Mouse (Mus musculus) limb, embryonic 12.5 days (tissue): ENCODE data around the gene Il10rb. TPM values are rescaled to one million over a fixed set of nuclear protein-coding genes. Genes with fewer than 3 reads are reported as not detected.

Experiments
- ATAC-seq: fragments of 200-750 bp; cut with Nextera tagmentation; 2 replicates; pipeline ENCODE4 v1.8.0; 2017; ENCODE audit warnings: low read depth, moderate TSS enrichment; ENCODE audit not compliant: insufficient number of reproducible peaks, insufficient read depth, low FRiP score, low TSS enrichment
- H3K27ac ChIP-seq: fragments of 300-500 bp; sonication (generic); 2 replicates; pipeline ENCODE4 v1.5.1; 2016; ENCODE audit warnings: mild to moderate bottlenecking, moderate library complexity
- H3K27me3 ChIP-seq: fragments of 300-500 bp; sonication (generic); 2 replicates; pipeline ENCODE4 v1.6.1; 2016; ENCODE audit warnings: mild to moderate bottlenecking, moderate library complexity
- H3K36me3 ChIP-seq: fragments of 300-500 bp; sonication (generic); 2 replicates; pipeline ENCODE4 v1.6.1; 2016; ENCODE audit warnings: mild to moderate bottlenecking, moderate library complexity
- H3K4me1 ChIP-seq: fragments of 300-500 bp; sonication (generic); replicated peaks from 2 replicates; pipeline ENCODE4 v1.6.1; 2016
- H3K4me2 ChIP-seq: fragments of 300-500 bp; sonication (generic); 2 replicates; pipeline ENCODE4 v1.6.1; 2016; ENCODE audit warnings: mild to moderate bottlenecking, moderate library complexity
- H3K4me3 ChIP-seq: fragments of 300-500 bp; sonication (generic); replicated peaks from 2 replicates; pipeline ENCODE4 v1.5.1; 2016; ENCODE audit warnings: mild to moderate bottlenecking
- H3K9ac ChIP-seq: fragments of 300-500 bp; sonication (generic); replicated peaks from 2 replicates; pipeline ENCODE4 v1.6.1; 2016; ENCODE audit warnings: mild to moderate bottlenecking, moderate library complexity
- H3K9me3 ChIP-seq: fragments of 300-500 bp; sonication (generic); 2 replicates; pipeline ENCODE4 v1.6.1; 2016; ENCODE audit warnings: mild to moderate bottlenecking, moderate library complexity
- WGBS: fragments of 180-500 bp; shearing (Covaris S2); methylation state at CpG from one replicate; pipeline ENCODE4 v1.1.7; 2016; 5-methylcytosine and 5-hydroxymethylcytosine counted together
- polyA plus RNA-seq: library from polyadenylated mRNA; unstranded; fragments of >200 nt; fragmentation: Nextera tagmentation; extraction: Ambion mirVana; gene quantifications from 2 replicates; pipeline ENCODE4 v1.2.1, GENCODE M21; 2016

The Il10rb gene
- polyA plus RNA-seq, 1 experiment from 2014 or later: 8.0 TPM

GRCm38 (mm10) chr16:91372577-91373472, 33.1 kb upstream of the Il10rb start, which contains the start of gene Ifnar2:
TSS of gene Ifnar2 (plus strand) at chr16:91372783.
- no peaks in the 10 kb centered on the region for H3K9me3 ChIP-seq
- peaks cover 11% of the 10 kb centered on the region; the same call in 1 of the 2 replicates for H3K36me3 ChIP-seq
- peaks cover 10% of the 10 kb centered on the region for H3K4me1 ChIP-seq
- peak within 1 kb of the TSS; percentile 86 for H3K4me3 ChIP-seq
- ATAC-seq: peak; percentile 84
- peak within 1 kb of the TSS; percentile 76 for H3K4me2 ChIP-seq
- WGBS: under 1% methylated on average over 62 of the region's 62 CpGs
- no peaks in the 10 kb centered on the region for H3K27me3 ChIP-seq
- peak within 1 kb of the TSS; percentile 92 for H3K9ac ChIP-seq
- peak within 1 kb of the TSS; percentile 94 for H3K27ac ChIP-seq

- H3K4me3 ChIP-seq: peak overlapping the region; percentile 86
- H3K4me1 ChIP-seq: peaks cover 12% of the 10 kb centered on the region
- peak overlapping the region; percentile 92 for H3K9ac ChIP-seq
- peaks cover 11% of the 10 kb centered on the region; the same call in 1 of the 2 replicates for H3K36me3 ChIP-seq
- 0 out of 2 replicates have a peak, but pooled peaks have one; percentile 15 for ATAC-seq
- no peaks in the 10 kb centered on the region for H3K9me3 ChIP-seq
- peak overlapping the region; percentile 76 for H3K4me2 ChIP-seq
- peak overlapping the region; percentile 94 for H3K27ac ChIP-seq
- H3K27me3 ChIP-seq: no peaks in the 10 kb centered on the region
- WGBS: 42% methylated on average over 12 of the region's 13 CpGs
Observed at GRCm38 (mm10) chr16:91373473-91374252, 32.3 kb upstream of the Il10rb start.

- Histone ChIP-seq H3K4me1 (peaks cover 18% of the 10 kb centered on the region), H3K27me3 (no peaks in the 10 kb centered on the region), H3K36me3 (peaks cover 11% of the 10 kb centered on the region; the same call in 1 of the 2 replicates), H3K4me2 (peak overlapping the region; percentile 76), H3K9ac (no peak overlapping the region), H3K27ac (no peak overlapping the region), H3K4me3 (peak overlapping the region; percentile 86; the same call in 1 of the 2 replicates), H3K9me3 (no peaks in the 10 kb centered on the region)
- ATAC-seq: no peak
- WGBS: 90% methylated on average over 3 of the region's 3 CpGs
Observed at GRCm38 (mm10) chr16:91374253-91374634, 31.7 kb upstream of the Il10rb start.

- no peak for ATAC-seq
- Histone ChIP-seq H3K4me3 (no peak overlapping the region), H3K9ac (no peak overlapping the region), H3K27me3 (no peaks in the 10 kb centered on the region), H3K4me1 (peaks cover 20% of the 10 kb centered on the region), H3K4me2 (no peak overlapping the region), H3K36me3 (peaks cover 12% of the 10 kb centered on the region; the same call in 1 of the 2 replicates), H3K9me3 (no peaks in the 10 kb centered on the region), H3K27ac (no peak overlapping the region)
- 92% methylated on average over 10 of the region's 10 CpGs for WGBS
Observed at GRCm38 (mm10) chr16:91376701-91377100, 29.3 kb upstream of the Il10rb start.

- H3K9ac ChIP-seq: no peak overlapping the region
Observed at GRCm38 (mm10) chr16:91378431-91378986, 27.5 kb upstream of the Il10rb start.

GRCm38 (mm10) chr16:91378991-91379390, 27.0 kb upstream of the Il10rb start:
- Histone ChIP-seq H3K9ac (no peak overlapping the region), H3K4me3 (no peak overlapping the region), H3K36me3 (peaks cover 24% of the 10 kb centered on the region; the same call in 1 of the 2 replicates), H3K4me2 (peak overlapping the region; percentile 19; the same call in 1 of the 2 replicates), H3K4me1 (peaks cover 13% of the 10 kb centered on the region), H3K9me3 (no peaks in the 10 kb centered on the region), H3K27ac (peak overlapping the region; percentile 73), H3K27me3 (no peaks in the 10 kb centered on the region)
- 28% methylated on average over 9 of the region's 9 CpGs for WGBS
- ATAC-seq: no peak

More at GRCm38 (mm10) chr16:91378431-91378986, 27.5 kb upstream of the Il10rb start:
- peak overlapping the region; percentile 19; the same call in 1 of the 2 replicates for H3K4me2 ChIP-seq
- H3K4me1 ChIP-seq: peaks cover 18% of the 10 kb centered on the region
- H3K27ac ChIP-seq: peak overlapping the region; percentile 73
- H3K4me3 ChIP-seq: no peak overlapping the region
- 56% methylated on average over 17 of the region's 17 CpGs for whole genome bisulfite sequencing
- peaks cover 19% of the 10 kb centered on the region; the same call in 1 of the 2 replicates for H3K36me3 ChIP-seq
- H3K9me3 ChIP-seq: no peaks in the 10 kb centered on the region
- ATAC-seq: no peak
- H3K27me3 ChIP-seq: no peaks in the 10 kb centered on the region

- H3K9ac ChIP-seq: no peak overlapping the region
- H3K4me2 ChIP-seq: no peak overlapping the region
- H3K27ac ChIP-seq: peak overlapping the region; percentile 73
- H3K36me3 ChIP-seq: peaks cover 27% of the 10 kb centered on the region
- no peak for ATAC-seq
- 66% methylated on average over 3 of the region's 3 CpGs for WGBS
- no peak overlapping the region for H3K4me3 ChIP-seq
- no peaks in the 10 kb centered on the region for H3K9me3 ChIP-seq
- H3K27me3 ChIP-seq: no peaks in the 10 kb centered on the region
- peaks cover 10% of the 10 kb centered on the region for H3K4me1 ChIP-seq
Observed at GRCm38 (mm10) chr16:91379412-91379811, 26.6 kb upstream of the Il10rb start.

GRCm38 (mm10) chr16:91380151-91380550, 25.8 kb upstream of the Il10rb start:
- Histone ChIP-seq H3K4me1 (peaks cover 10% of the 10 kb centered on the region), H3K27me3 (no peaks in the 10 kb centered on the region), H3K36me3 (peaks cover 30% of the 10 kb centered on the region), H3K4me3 (no peak overlapping the region), H3K27ac (no peak overlapping the region), H3K4me2 (no peak overlapping the region), H3K9ac (no peak overlapping the region), H3K9me3 (no peaks in the 10 kb centered on the region)
- 76% methylated on average over 5 of the region's 5 CpGs for WGBS
- no peak for ATAC-seq

- Histone ChIP-seq H3K4me2 (no peak overlapping the region), H3K9me3 (no peaks in the 10 kb centered on the region), H3K27me3 (no peaks in the 10 kb centered on the region), H3K36me3 (peaks cover 36% of the 10 kb centered on the region), H3K27ac (no peak overlapping the region), H3K4me1 (peaks cover 10% of the 10 kb centered on the region), H3K4me3 (no peak overlapping the region), H3K9ac (no peak overlapping the region)
- ATAC-seq: no peak
- 86% methylated on average over 4 of the region's 4 CpGs for WGBS
Observed at GRCm38 (mm10) chr16:91381606-91382005, 24.4 kb upstream of the Il10rb start.

- Histone ChIP-seq H3K4me2 (no peak overlapping the region), H3K9me3 (no peaks in the 10 kb centered on the region), H3K27me3 (no peaks in the 10 kb centered on the region), H3K4me3 (no peak overlapping the region), H3K9ac (no peak overlapping the region), H3K4me1 (peaks cover 10% of the 10 kb centered on the region), H3K27ac (no peak overlapping the region), H3K36me3 (peaks cover 40% of the 10 kb centered on the region)
- WGBS: 90% methylated on average over 9 of the region's 9 CpGs
- ATAC-seq: no peak
Observed at GRCm38 (mm10) chr16:91382261-91382790, 23.6 kb upstream of the Il10rb start.
